Mouse (Mus musculus): ENCODE results near the gene Cxcr5. TPM values are rescaled to one million over a fixed set of nuclear protein-coding genes. Genes with fewer than 3 reads are reported as not detected.

Gene Cxcr5
- polyA plus RNA-seq, 1 experiment from 2014 or later: not detected

- Histone ChIP-seq H3K4me2 (ENCODE audit: low read length) (no peak overlapping the region), H3K27me3 (replicated peaks; ENCODE audit: control insufficient read depth, insufficient read depth, low read length) (no peaks in the 10 kb centered on the region), H3K9ac (ENCODE audit: low read length) (no peak overlapping the region), H3K4me3 (ENCODE audit: low read depth, low read length) (no peak overlapping the region), H3K36me3 (ENCODE audit: control insufficient read depth, insufficient read depth, low read length) (no peaks in the 10 kb centered on the region), H3K4me1 (ENCODE audit: control insufficient read depth, insufficient read depth, low read length) (no peaks in the 10 kb centered on the region), H3K9me3 (replicated peaks; ENCODE audit: control insufficient read depth, low read length) (no peaks in the 10 kb centered on the region), H3K27ac (ENCODE audit: low read depth, low read length) (no peak overlapping the region)
- 78% methylated on average over 8 of the region's 8 CpGs for WGBS
- ATAC-seq (no peak), DNase-seq (ENCODE audit: low spot score) (no peak)
These were observed 9.5 kb downstream of the Cxcr5 start for GRCm38 (mm10) chr9:44552161-44552560.

GRCm38 (mm10) chr9:44551138-44551537 lies 10.5 kb downstream of the Cxcr5 start:
- Histone ChIP-seq H3K4me2 (ENCODE audit: low read length) (no peak overlapping the region), H3K27ac (ENCODE audit: low read depth, low read length) (no peak overlapping the region), H3K27me3 (replicated peaks; ENCODE audit: control insufficient read depth, insufficient read depth, low read length) (no peaks in the 10 kb centered on the region), H3K4me1 (ENCODE audit: control insufficient read depth, insufficient read depth, low read length) (no peaks in the 10 kb centered on the region), H3K4me3 (ENCODE audit: low read depth, low read length) (no peak overlapping the region), H3K36me3 (ENCODE audit: control insufficient read depth, insufficient read depth, low read length) (no peaks in the 10 kb centered on the region), H3K9me3 (replicated peaks; ENCODE audit: control insufficient read depth, low read length) (no peaks in the 10 kb centered on the region), H3K9ac (ENCODE audit: low read length) (no peak overlapping the region)
- ATAC-seq (no peak), DNase-seq (ENCODE audit: low spot score) (no peak)
- 84% methylated on average over 10 of the region's 10 CpGs for WGBS

- no peak overlapping the region for H3K4me3 ChIP-seq (ENCODE audit: low read depth, low read length)
- ATAC-seq: no peak
- H3K9me3 ChIP-seq (replicated peaks; ENCODE audit: control insufficient read depth, low read length): no peaks in the 10 kb centered on the region
- H3K27ac ChIP-seq (ENCODE audit: low read depth, low read length): no peak overlapping the region
- no peaks in the 10 kb centered on the region for H3K36me3 ChIP-seq (ENCODE audit: control insufficient read depth, insufficient read depth, low read length)
- WGBS: 92% methylated on average over 8 of the region's 8 CpGs
- H3K27me3 ChIP-seq (replicated peaks; ENCODE audit: control insufficient read depth, insufficient read depth, low read length): no peaks in the 10 kb centered on the region
- H3K4me1 ChIP-seq (ENCODE audit: control insufficient read depth, insufficient read depth, low read length): no peaks in the 10 kb centered on the region
- no peak overlapping the region for H3K9ac ChIP-seq (ENCODE audit: low read length)
- no peak overlapping the region for H3K4me2 ChIP-seq (ENCODE audit: low read length)
- no peak for DNase-seq (ENCODE audit: low spot score)
These were observed 13.1 kb downstream of the Cxcr5 start for GRCm38 (mm10) chr9:44548412-44549152.

GRCm38 (mm10) chr9:44544986-44545385 lies 16.7 kb downstream of the Cxcr5 start:
- H3K9ac ChIP-seq (ENCODE audit: low read length): no peak overlapping the region
- no peak overlapping the region for H3K4me3 ChIP-seq (ENCODE audit: low read depth, low read length)
- H3K4me2 ChIP-seq (ENCODE audit: low read length): no peak overlapping the region
- H3K4me1 ChIP-seq (ENCODE audit: control insufficient read depth, insufficient read depth, low read length): no peaks in the 10 kb centered on the region
- no peaks in the 10 kb centered on the region for H3K9me3 ChIP-seq (replicated peaks; ENCODE audit: control insufficient read depth, low read length)
- DNase-seq (ENCODE audit: low spot score): no peak
- no peaks in the 10 kb centered on the region for H3K36me3 ChIP-seq (ENCODE audit: control insufficient read depth, insufficient read depth, low read length)
- 76% methylated on average over 3 of the region's 3 CpGs for WGBS
- no peaks in the 10 kb centered on the region for H3K27me3 ChIP-seq (replicated peaks; ENCODE audit: control insufficient read depth, insufficient read depth, low read length)
- no peak overlapping the region for H3K27ac ChIP-seq (ENCODE audit: low read depth, low read length)
- no peak for ATAC-seq

- Histone ChIP-seq H3K9ac (ENCODE audit: low read length) (no peak overlapping the region), H3K4me2 (ENCODE audit: low read length) (no peak overlapping the region), H3K27ac (ENCODE audit: low read depth, low read length) (no peak overlapping the region), H3K9me3 (replicated peaks; ENCODE audit: control insufficient read depth, low read length) (no peaks in the 10 kb centered on the region), H3K4me3 (ENCODE audit: low read depth, low read length) (no peak overlapping the region), H3K4me1 (ENCODE audit: control insufficient read depth, insufficient read depth, low read length) (no peaks in the 10 kb centered on the region), H3K36me3 (ENCODE audit: control insufficient read depth, insufficient read depth, low read length) (no peaks in the 10 kb centered on the region), H3K27me3 (replicated peaks; ENCODE audit: control insufficient read depth, insufficient read depth, low read length) (no peaks in the 10 kb centered on the region)
- ATAC-seq: no peak
- DNase-seq (ENCODE audit: low spot score): no peak
- WGBS: 82% methylated on average over 4 of the region's 4 CpGs
These were observed 19.3 kb downstream of the Cxcr5 start for GRCm38 (mm10) chr9:44542364-44542763.

GRCm38 (mm10) chr9:44540676-44541075 lies 21.0 kb downstream of the Cxcr5 start:
- DNase-seq (ENCODE audit: low spot score): no peak
- ATAC-seq: no peak
- H3K27me3 ChIP-seq (replicated peaks; ENCODE audit: control insufficient read depth, insufficient read depth, low read length): no peaks in the 10 kb centered on the region
- H3K36me3 ChIP-seq (ENCODE audit: control insufficient read depth, insufficient read depth, low read length): no peaks in the 10 kb centered on the region
- no peak overlapping the region for H3K4me3 ChIP-seq (ENCODE audit: low read depth, low read length)
- H3K4me1 ChIP-seq (ENCODE audit: control insufficient read depth, insufficient read depth, low read length): no peaks in the 10 kb centered on the region
- no peaks in the 10 kb centered on the region for H3K9me3 ChIP-seq (replicated peaks; ENCODE audit: control insufficient read depth, low read length)
- no peak overlapping the region for H3K9ac ChIP-seq (ENCODE audit: low read length)
- 89% methylated on average over 3 of the region's 3 CpGs for WGBS
- no peak overlapping the region for H3K4me2 ChIP-seq (ENCODE audit: low read length)
- H3K27ac ChIP-seq (ENCODE audit: low read depth, low read length): no peak overlapping the region

GRCm38 (mm10) chr9:44539816-44540421 lies 21.8 kb downstream of the Cxcr5 start:
- Histone ChIP-seq H3K9me3 (replicated peaks; ENCODE audit: control insufficient read depth, low read length) (no peaks in the 10 kb centered on the region), H3K4me2 (ENCODE audit: low read length) (no peak overlapping the region), H3K4me1 (ENCODE audit: control insufficient read depth, insufficient read depth, low read length) (no peaks in the 10 kb centered on the region), H3K9ac (ENCODE audit: low read length) (no peak overlapping the region), H3K27ac (ENCODE audit: low read depth, low read length) (no peak overlapping the region), H3K36me3 (ENCODE audit: control insufficient read depth, insufficient read depth, low read length) (no peaks in the 10 kb centered on the region), H3K27me3 (replicated peaks; ENCODE audit: control insufficient read depth, insufficient read depth, low read length) (no peaks in the 10 kb centered on the region), H3K4me3 (ENCODE audit: low read depth, low read length) (no peak overlapping the region)
- no peak for DNase-seq (ENCODE audit: low spot score)
- no peak for ATAC-seq
- WGBS: 37% methylated on average over 2 of the region's 2 CpGs

GRCm38 (mm10) chr9:44537625-44538301 lies 23.9 kb downstream of the Cxcr5 start:
- WGBS: 84% methylated on average over 19 of the region's 19 CpGs
- Histone ChIP-seq H3K4me2 (ENCODE audit: low read length) (no peak overlapping the region), H3K27ac (ENCODE audit: low read depth, low read length) (no peak overlapping the region), H3K4me1 (ENCODE audit: control insufficient read depth, insufficient read depth, low read length) (no peaks in the 10 kb centered on the region), H3K4me3 (ENCODE audit: low read depth, low read length) (no peak overlapping the region), H3K9ac (ENCODE audit: low read length) (no peak overlapping the region), H3K9me3 (replicated peaks; ENCODE audit: control insufficient read depth, low read length) (no peaks in the 10 kb centered on the region), H3K36me3 (ENCODE audit: control insufficient read depth, insufficient read depth, low read length) (no peaks in the 10 kb centered on the region), H3K27me3 (replicated peaks; ENCODE audit: control insufficient read depth, insufficient read depth, low read length) (no peaks in the 10 kb centered on the region)
- ATAC-seq (no peak), DNase-seq (ENCODE audit: low spot score) (no peak)
